Mouse (Mus musculus) lung, postnatal 0 days (tissue): ENCODE results near the gene Cyp2c40. TPM values are rescaled to one million over a fixed set of nuclear protein-coding genes. Genes with fewer than 3 reads are reported as not detected.

ENCODE experiments used
- ATAC-seq: fragments of 200-750 bp; cut with Nextera tagmentation; 2 replicates; pipeline ENCODE4 v1.8.0; 2017; ENCODE audit warnings: moderate library complexity
- DNase-seq: peaks from one replicate; pipeline ENCODE4 v3.0.0-alpha.2; 2016; ENCODE audit warnings: low spot score
- H3K27ac ChIP-seq: fragments of 300-500 bp; sonication (generic); 2 replicates; pipeline ENCODE4 v1.5.1; 2014; ENCODE audit warnings: antibody characterized with exemption, mild to moderate bottlenecking, low read length, mixed read lengths
- H3K27me3 ChIP-seq: fragments of 300-500 bp; sonication (generic); replicated peaks from 2 replicates; pipeline ENCODE4 v1.6.1; 2014; ENCODE audit warnings: low read length, mixed read lengths; ENCODE audit not compliant: insufficient read depth
- H3K36me3 ChIP-seq: fragments of 300-500 bp; sonication (generic); 2 replicates; pipeline ENCODE4 v1.6.1; 2014; ENCODE audit warnings: low read length, mixed read lengths; ENCODE audit not compliant: insufficient read depth
- H3K4me1 ChIP-seq: fragments of 300-500 bp; sonication (generic); 2 replicates; pipeline ENCODE4 v1.6.1; 2014; ENCODE audit warnings: antibody characterized with exemption, low read depth, low read length, mixed read lengths; ENCODE audit not compliant: insufficient read depth
- H3K4me2 ChIP-seq: fragments of 300-500 bp; sonication (generic); replicated peaks from 2 replicates; pipeline ENCODE4 v1.6.1; 2014; ENCODE audit warnings: low read depth, mild to moderate bottlenecking, low read length, moderate library complexity, mixed read lengths
- H3K4me3 ChIP-seq: fragments of 300-500 bp; sonication (generic); 2 replicates; pipeline ENCODE4 v1.5.1; 2014; ENCODE audit warnings: low read depth, low read length
- H3K9ac ChIP-seq: fragments of 300-500 bp; sonication (generic); replicated peaks from 2 replicates; pipeline ENCODE4 v1.6.1; 2014; ENCODE audit warnings: low read depth, mild to moderate bottlenecking
- H3K9me3 ChIP-seq: fragments of 300-500 bp; sonication (generic); 2 replicates; pipeline ENCODE4 v1.6.1; 2016; ENCODE audit warnings: low read length, mixed read lengths
- CTCF ChIP-seq: IDR thresholded peaks from 2 replicates; pipeline ENCODE4 v1.5.1; 2016; ENCODE audit warnings: antibody characterized with exemption, mild to moderate bottlenecking
- EP300 ChIP-seq: IDR thresholded peaks from 2 replicates; pipeline ENCODE4 v1.6.1; 2016; ENCODE audit warnings: antibody characterized with exemption, mild to moderate bottlenecking, control low read depth
- WGBS: fragments of 180-500 bp; shearing (Covaris S2); extraction: QIAGEN DNeasy Blood & Tissue Kit; methylation state at CpG from one replicate; pipeline ENCODE4 v1.1.7; 2014; 5-methylcytosine and 5-hydroxymethylcytosine counted together
- polyA plus RNA-seq: library from polyadenylated mRNA; unstranded; fragments of >200 nt; fragmentation: Nextera tagmentation; extraction: Ambion mirVana; gene quantifications from 2 replicates; pipeline ENCODE4 v1.2.1, GENCODE M21; 2015

Cyp2c40 gene
- polyA plus RNA-seq, 1 experiment from 2014 or later, result 0.07 TPM

DNA sequence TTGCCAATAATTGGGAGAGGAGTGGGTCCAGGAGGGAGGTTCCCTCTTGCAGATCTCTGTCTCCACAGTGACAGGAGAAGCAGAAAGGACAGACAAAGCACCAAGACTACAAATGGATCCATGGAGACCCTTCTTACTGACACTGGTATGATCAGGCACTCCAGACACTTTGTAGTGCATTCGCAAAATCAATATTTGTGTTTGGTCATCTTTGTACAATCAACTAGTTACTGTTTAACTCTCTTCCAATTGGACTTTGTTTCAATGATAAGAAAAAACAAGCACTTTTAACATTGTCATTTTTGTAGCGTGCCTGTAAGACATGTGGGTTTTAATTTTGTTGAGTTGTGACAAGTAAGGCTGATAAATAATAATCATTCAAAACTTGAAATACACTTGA is 71.7 kb downstream of the Cyp2c40 start, which contains the start of gene Cyp2c68:
Gene Cyp2c68, minus strand, starts transcription at position 135 of the 400 bp plus-strand sequence.
- TF ChIP-seq EP300 (no peak), CTCF (no peak)
- H3K9ac ChIP-seq, result no peak within 1 kb of the TSS
- no peak within 1 kb of the TSS for H3K27ac ChIP-seq
- DNase-seq, result no peak
- no peaks in the 10 kb centered on the region for H3K4me1 ChIP-seq
- WGBS, result 74% methylated on average over 2 of the region's 2 CpGs
- H3K4me3 ChIP-seq, result no peak within 1 kb of the TSS
- no peaks in the 10 kb centered on the region for H3K36me3 ChIP-seq
- no peaks in the 10 kb centered on the region for H3K9me3 ChIP-seq
- H3K27me3 ChIP-seq, result no peaks in the 10 kb centered on the region
- no peak for ATAC-seq
- no peak within 1 kb of the TSS for H3K4me2 ChIP-seq

Other genes starting within 250 kb of the Cyp2c40 start
- not detected in 2 replicates for gene Cyp2c67, start 163.8 kb downstream of the Cyp2c40 start, polyA plus RNA-seq
- 0.07 TPM in 1 of 2 replicates, not detected in the other for gene Cyp2c68, start 71.8 kb downstream of the Cyp2c40 start, polyA plus RNA-seq
- not detected in 2 replicates for gene Cyp2c69, start 74.0 kb upstream of the Cyp2c40 start, polyA plus RNA-seq
- not detected in 2 replicates for gene Cyp2c37, start 179.6 kb upstream of the Cyp2c40 start, polyA plus RNA-seq